Mouse (Mus musculus) brown adipose tissue, adult 24 weeks (tissue): ENCODE data around the gene Chsy1. TPM values are rescaled to one million over a fixed set of nuclear protein-coding genes. Genes with fewer than 3 reads are reported as not detected.
A peak's percentile ranks its signal among the peaks of the same experiment; 100 is the strongest.

ENCODE experiments used
- H3K27ac ChIP-seq: fragments of 200-500 bp; replicated peaks from 2 replicates; pipeline ENCODE4 v1.5.1; 2012; ENCODE audit warnings: low read depth, mild to moderate bottlenecking, low read length
- H3K4me1 ChIP-seq: fragments of 200-500 bp; 2 replicates; pipeline ENCODE4 v1.6.1; 2012; ENCODE audit warnings: low read length, mixed read lengths; ENCODE audit not compliant: control insufficient read depth, insufficient read depth, insufficient read length
- H3K4me3 ChIP-seq: fragments of 200-500 bp; 2 replicates; pipeline ENCODE4 v1.5.1; 2012; ENCODE audit warnings: low read depth, mild to moderate bottlenecking, low read length, moderate library complexity; ENCODE audit not compliant: insufficient read depth
- polyA plus RNA-seq: library from polyadenylated mRNA; stranded (reverse); fragments of >200 nt; gene quantifications from 2 replicates; pipeline ENCODE4 v1.2.4, GENCODE M21; 2012; ENCODE audit not compliant: missing spikeins, insufficient read depth, insufficient read length

Gene Chsy1
- 4.8 and 5.5 TPM in 2 replicates for polyA plus RNA-seq

GRCm38 (mm10) chr7:66108961-66109854, at the start of gene Chsy1:
TSS of gene Chsy1 (plus strand) at chr7:66109515.
- H3K27ac ChIP-seq: no peak within 1 kb of the TSS; the same call in 1 of the 2 replicates
- peaks cover 3% of the 10 kb centered on the region; the same call in 1 of the 2 replicates for H3K4me1 ChIP-seq

GRCm38 (mm10) chr7:66060066-66060956, 49.0 kb upstream of the Chsy1 start:
- Histone ChIP-seq H3K4me3 (peak overlapping the region; percentile 79), H3K4me1 (peaks cover 6% of the 10 kb centered on the region; the same call in 1 of the 2 replicates), H3K27ac (peak overlapping the region; percentile 68)

More at GRCm38 (mm10) chr7:66108961-66109854, at the start of gene Chsy1:
- H3K4me3 ChIP-seq: peak within 1 kb of the TSS; percentile 79

- Histone ChIP-seq H3K27ac (no peak overlapping the region), H3K4me3 (peak overlapping the region; percentile 79), H3K4me1 (peaks cover 6% of the 10 kb centered on the region; the same call in 1 of the 2 replicates)
Measured at GRCm38 (mm10) chr7:66061057-66061456, 48.3 kb upstream of the Chsy1 start.

- H3K4me1 ChIP-seq: peaks cover 3% of the 10 kb centered on the region; the same call in 1 of the 2 replicates
- no peak overlapping the region for H3K4me3 ChIP-seq
- H3K27ac ChIP-seq: no peak overlapping the region
Measured at GRCm38 (mm10) chr7:66076411-66076810, 32.9 kb upstream of the Chsy1 start.

GRCm38 (mm10) chr7:66079364-66080230, 29.7 kb upstream of the Chsy1 start, which contains the start of gene Selenos:
TSS of gene Selenos (plus strand) at chr7:66079649.
- Histone ChIP-seq H3K4me1 (peaks cover 3% of the 10 kb centered on the region; the same call in 1 of the 2 replicates), H3K27ac (peak within 1 kb of the TSS; percentile 58; the same call in 1 of the 2 replicates), H3K4me3 (peak within 1 kb of the TSS; percentile 94)

- Histone ChIP-seq H3K4me1 (peaks cover 3% of the 10 kb centered on the region; the same call in 1 of the 2 replicates), H3K27ac (no peak overlapping the region), H3K4me3 (peak overlapping the region; percentile 94)
Measured at GRCm38 (mm10) chr7:66080231-66080613, 29.1 kb upstream of the Chsy1 start.

GRCm38 (mm10) chr7:66083757-66084156, 25.6 kb upstream of the Chsy1 start:
- Histone ChIP-seq H3K4me1 (no peaks in the 10 kb centered on the region), H3K27ac (no peak overlapping the region), H3K4me3 (no peak overlapping the region)

- Histone ChIP-seq H3K4me1 (no peaks in the 10 kb centered on the region), H3K27ac (no peak overlapping the region), H3K4me3 (no peak overlapping the region)
Measured at GRCm38 (mm10) chr7:66084546-66084945, 24.8 kb upstream of the Chsy1 start.

GRCm38 (mm10) chr7:66087652-66088051, 21.7 kb upstream of the Chsy1 start:
- Histone ChIP-seq H3K4me1 (no peaks in the 10 kb centered on the region), H3K4me3 (no peak overlapping the region), H3K27ac (no peak overlapping the region)

- no peak overlapping the region for H3K27ac ChIP-seq
- H3K4me1 ChIP-seq: no peaks in the 10 kb centered on the region
- no peak overlapping the region for H3K4me3 ChIP-seq
Measured at GRCm38 (mm10) chr7:66088077-66088476, 21.2 kb upstream of the Chsy1 start.

- Histone ChIP-seq H3K4me3 (no peak overlapping the region), H3K4me1 (no peaks in the 10 kb centered on the region), H3K27ac (no peak overlapping the region)
Measured at GRCm38 (mm10) chr7:66090676-66091190, 18.6 kb upstream of the Chsy1 start.

- no peak overlapping the region for H3K27ac ChIP-seq
- no peak overlapping the region for H3K4me3 ChIP-seq
- H3K4me1 ChIP-seq: no peaks in the 10 kb centered on the region
Measured at GRCm38 (mm10) chr7:66091553-66091952, 17.8 kb upstream of the Chsy1 start.

GRCm38 (mm10) chr7:66092656-66093055, 16.7 kb upstream of the Chsy1 start:
- no peak overlapping the region for H3K27ac ChIP-seq
- H3K4me3 ChIP-seq: no peak overlapping the region
- no peaks in the 10 kb centered on the region for H3K4me1 ChIP-seq

- Histone ChIP-seq H3K4me3 (no peak overlapping the region), H3K27ac (no peak overlapping the region), H3K4me1 (no peaks in the 10 kb centered on the region)
Measured at GRCm38 (mm10) chr7:66094141-66094540, 15.2 kb upstream of the Chsy1 start.
